Mouse (Mus musculus) adrenal gland, postnatal 0 days (tissue): ENCODE measurements around the gene Golga5. TPM values are rescaled to one million over a fixed set of nuclear protein-coding genes. Genes with fewer than 3 reads are reported as not detected.

Source experiments
- polyA plus RNA-seq: library from polyadenylated mRNA; unstranded; fragments of >200 nt; fragmentation: Nextera tagmentation; extraction: Ambion mirVana; gene quantifications from 2 replicates; pipeline ENCODE4 v1.2.1, GENCODE M21; 2015

Golga5 gene
- 22.9 and 35.8 TPM in 2 replicates for polyA plus RNA-seq

GRCm38 (mm10) chr12:102468894-102469764 is at the start of gene Golga5:
Gene Golga5, plus strand, starts transcription at chr12:102469135.

GRCm38 (mm10) chr12:102439632-102440023 is 29.3 kb upstream of the Golga5 start, which contains the start of gene Lgmn:
Gene Lgmn, minus strand, starts transcription at chr12:102439813.

Other genes with a start within 250 kb of the Golga5 start
- gene Rin3, start 186.1 kb upstream of the Golga5 start, polyA plus RNA-seq: 7.6 and 8.4 TPM in 2 replicates
- 165 and 299 TPM in 2 replicates for gene Lgmn, start 29.3 kb upstream of the Golga5 start, polyA plus RNA-seq
- 849 and 2,026 TPM in 2 replicates for gene Chga, start 85.8 kb downstream of the Golga5 start, polyA plus RNA-seq
- 11.9 and 21.2 TPM in 2 replicates for gene Itpk1, start 235.8 kb downstream of the Golga5 start, polyA plus RNA-seq